Mouse (Mus musculus) lung, embryonic 14.5 days (tissue): Measurements from ENCODE around the gene Ctbp2. TPM values are rescaled to one million over a fixed set of nuclear protein-coding genes. Genes with fewer than 3 reads are reported as not detected.

ENCODE experiments used
- ATAC-seq: fragments of 200-750 bp; cut with Nextera tagmentation; 2 replicates; pipeline ENCODE4 v1.8.0; 2017; ENCODE audit warnings: mild to moderate bottlenecking, moderate TSS enrichment, moderate library complexity; ENCODE audit not compliant: insufficient read depth
- DNase-seq: peaks from one replicate; pipeline ENCODE4 v3.0.0-alpha.2; 2015
- H3K27ac ChIP-seq: fragments of 300-500 bp; sonication (generic); 2 replicates; pipeline ENCODE4 v1.5.1; 2014; ENCODE audit warnings: low read depth, mild to moderate bottlenecking, moderate library complexity
- H3K27me3 ChIP-seq: fragments of 300-500 bp; sonication (generic); 2 replicates; pipeline ENCODE4 v1.6.1; 2014; ENCODE audit warnings: low read length, control low read depth; ENCODE audit not compliant: insufficient read depth
- H3K36me3 ChIP-seq: fragments of 300-500 bp; sonication (generic); 2 replicates; pipeline ENCODE4 v1.6.1; 2014; ENCODE audit warnings: control low read depth; ENCODE audit not compliant: insufficient read depth
- H3K4me1 ChIP-seq: fragments of 300-500 bp; sonication (generic); 2 replicates; pipeline ENCODE4 v1.6.1; 2014; ENCODE audit warnings: antibody characterized with exemption, control low read depth; ENCODE audit not compliant: insufficient read depth
- H3K4me2 ChIP-seq: fragments of 300-500 bp; sonication (generic); 2 replicates; pipeline ENCODE4 v1.6.1; 2014; ENCODE audit warnings: mild to moderate bottlenecking
- H3K4me3 ChIP-seq: fragments of 300-500 bp; sonication (generic); 2 replicates; pipeline ENCODE4 v1.5.1; 2014; ENCODE audit warnings: low read depth, low read length
- H3K9ac ChIP-seq: fragments of 300-500 bp; sonication (generic); 2 replicates; pipeline ENCODE4 v1.6.1; 2014
- H3K9me3 ChIP-seq: fragments of 300-500 bp; sonication (generic); 2 replicates; pipeline ENCODE4 v1.6.1; 2016; ENCODE audit warnings: low read depth, low read length, control low read depth
- CTCF ChIP-seq: IDR thresholded peaks from 2 replicates; pipeline ENCODE4 v1.5.1; 2016; ENCODE audit warnings: antibody characterized with exemption, low read depth
- WGBS: fragments of 180-500 bp; shearing (Covaris S2); extraction: QIAGEN DNeasy Blood & Tissue Kit; methylation state at CpG from one replicate; pipeline ENCODE4 v1.1.7; 2014; 5-methylcytosine and 5-hydroxymethylcytosine counted together
- polyA plus RNA-seq: library from polyadenylated mRNA; unstranded; fragments of >200 nt; fragmentation: Nextera tagmentation; extraction: Ambion mirVana; gene quantifications from 2 replicates; pipeline ENCODE4 v1.2.1, GENCODE M21; 2014

Gene Ctbp2
- polyA plus RNA-seq, 1 experiment from 2014 or later: 124 TPM

- ATAC-seq (no peak), DNase-seq (no peak)
- TF ChIP-seq CTCF: no peak
- 74% methylated on average over 8 of the region's 8 CpGs for WGBS
- Histone ChIP-seq H3K4me3 (no peak overlapping the region), H3K27ac (no peak overlapping the region), H3K4me2 (no peak overlapping the region), H3K9ac (no peak overlapping the region), H3K27me3 (no peaks in the 10 kb centered on the region), H3K9me3 (no peaks in the 10 kb centered on the region), H3K36me3 (peaks cover 14% of the 10 kb centered on the region; the same call in 1 of the 2 replicates), H3K4me1 (0 out of 2 replicates have a peak, but pooled peaks cover 3% of the 10 kb centered on the region)
Observed at GRCm38 (mm10) chr7:133029004-133029403, 95.2 kb downstream of the Ctbp2 start.

GRCm38 (mm10) chr7:133027930-133028329, 96.2 kb downstream of the Ctbp2 start:
- no peak overlapping the region for H3K4me2 ChIP-seq

GRCm38 (mm10) chr7:133024694-133025093, 99.5 kb downstream of the Ctbp2 start:
- Histone ChIP-seq H3K9me3 (no peaks in the 10 kb centered on the region), H3K36me3 (peaks cover 15% of the 10 kb centered on the region; the same call in 1 of the 2 replicates), H3K27ac (no peak overlapping the region; the same call in 1 of the 2 replicates), H3K27me3 (no peaks in the 10 kb centered on the region), H3K4me2 (no peak overlapping the region), H3K4me3 (no peak overlapping the region), H3K9ac (no peak overlapping the region), H3K4me1 (0 out of 2 replicates have a peak, but pooled peaks cover 6% of the 10 kb centered on the region)
- ATAC-seq (peak; percentile 78), DNase-seq (peak; percentile 64)
- 29% methylated on average over 1 of the region's 1 CpGs for WGBS
- TF ChIP-seq CTCF: no peak

More at GRCm38 (mm10) chr7:133027930-133028329, 96.2 kb downstream of the Ctbp2 start:
- ATAC-seq: no peak
- WGBS: 85% methylated on average over 4 of the region's 4 CpGs
- no peak overlapping the region for H3K9ac ChIP-seq
- H3K4me3 ChIP-seq: no peak overlapping the region
- DNase-seq: no peak
- no peaks in the 10 kb centered on the region for H3K9me3 ChIP-seq
- no peaks in the 10 kb centered on the region for H3K27me3 ChIP-seq
- 0 out of 2 replicates have a peak, but pooled peaks cover 3% of the 10 kb centered on the region for H3K4me1 ChIP-seq
- no peak overlapping the region for H3K27ac ChIP-seq
- TF ChIP-seq CTCF: no peak
- peaks cover 18% of the 10 kb centered on the region; the same call in 1 of the 2 replicates for H3K36me3 ChIP-seq

GRCm38 (mm10) chr7:133019481-133020020, 104.6 kb downstream of the Ctbp2 start:
- Histone ChIP-seq H3K9me3 (no peaks in the 10 kb centered on the region), H3K9ac (no peak overlapping the region), H3K36me3 (peaks cover 8% of the 10 kb centered on the region), H3K4me1 (0 out of 2 replicates have a peak, but pooled peaks cover 6% of the 10 kb centered on the region), H3K27ac (no peak overlapping the region), H3K4me3 (no peak overlapping the region), H3K4me2 (no peak overlapping the region), H3K27me3 (no peaks in the 10 kb centered on the region)
- WGBS: 29% methylated on average over 6 of the region's 6 CpGs
- no peak for TF ChIP-seq CTCF
- no peak for ATAC-seq
- DNase-seq: peak; percentile 40

- Histone ChIP-seq H3K9me3 (no peaks in the 10 kb centered on the region), H3K4me3 (no peak overlapping the region), H3K36me3 (peaks cover 14% of the 10 kb centered on the region), H3K4me2 (no peak overlapping the region), H3K27me3 (no peaks in the 10 kb centered on the region), H3K4me1 (0 out of 2 replicates have a peak, but pooled peaks cover 6% of the 10 kb centered on the region), H3K9ac (no peak overlapping the region), H3K27ac (no peak overlapping the region)
- ATAC-seq: no peak
- DNase-seq: no peak
- WGBS: 77% methylated on average over 7 of the region's 7 CpGs
- TF ChIP-seq CTCF: no peak
Observed at GRCm38 (mm10) chr7:133018961-133019360, 105.2 kb downstream of the Ctbp2 start.

GRCm38 (mm10) chr7:133015416-133016070, 108.6 kb downstream of the Ctbp2 start:
- Histone ChIP-seq H3K4me2 (no peak overlapping the region), H3K36me3 (peaks cover 18% of the 10 kb centered on the region), H3K27me3 (no peaks in the 10 kb centered on the region), H3K9me3 (no peaks in the 10 kb centered on the region), H3K27ac (peak overlapping the region; percentile 16; the same call in 1 of the 2 replicates), H3K4me1 (peaks cover 22% of the 10 kb centered on the region; the same call in 1 of the 2 replicates), H3K9ac (no peak overlapping the region), H3K4me3 (no peak overlapping the region)
- ATAC-seq (no peak), DNase-seq (peak; percentile 46)
- WGBS: 44% methylated on average over 7 of the region's 7 CpGs
- TF ChIP-seq CTCF: no peak

- DNase-seq (no peak), ATAC-seq (no peak)
- Histone ChIP-seq H3K9ac (no peak overlapping the region), H3K9me3 (no peaks in the 10 kb centered on the region), H3K36me3 (peaks cover 26% of the 10 kb centered on the region), H3K27me3 (no peaks in the 10 kb centered on the region), H3K4me2 (no peak overlapping the region), H3K27ac (peak overlapping the region; percentile 24; the same call in 1 of the 2 replicates), H3K4me1 (peaks cover 19% of the 10 kb centered on the region; the same call in 1 of the 2 replicates), H3K4me3 (no peak overlapping the region)
- WGBS: 93% methylated on average over 14 of the region's 14 CpGs
- no peak for TF ChIP-seq CTCF
Observed at GRCm38 (mm10) chr7:133014631-133015030, 109.5 kb downstream of the Ctbp2 start.
